Mouse (Mus musculus): ENCODE data around the gene Comt.

GRCm38 (mm10) chr16:18420571-18420970 is 6.1 kb downstream of the Comt start:
- TF ChIP-seq CTCF (IDR thresholded peaks at IDR 0.05; ENCODE audit: low read depth, low read length) (no peak), TAL1 (conservative IDR thresholded peaks at IDR 0.05; ENCODE audit: low read depth, low read length) (no peak), GATA1 (IDR thresholded peaks at IDR 0.05; ENCODE audit: borderline replicate concordance, low read length) (no peak), POLR2AphosphoS5 (IDR thresholded peaks at IDR 0.05; ENCODE audit: insufficient replicate concordance, low read depth, low read length) (no peak), GATA2 (IDR thresholded peaks at IDR 0.05; ENCODE audit: borderline replicate concordance, low read depth, low read length) (no peak)
